ENCODE assay signal across 9 mouse cellular contexts in the genomic region with DNA sequence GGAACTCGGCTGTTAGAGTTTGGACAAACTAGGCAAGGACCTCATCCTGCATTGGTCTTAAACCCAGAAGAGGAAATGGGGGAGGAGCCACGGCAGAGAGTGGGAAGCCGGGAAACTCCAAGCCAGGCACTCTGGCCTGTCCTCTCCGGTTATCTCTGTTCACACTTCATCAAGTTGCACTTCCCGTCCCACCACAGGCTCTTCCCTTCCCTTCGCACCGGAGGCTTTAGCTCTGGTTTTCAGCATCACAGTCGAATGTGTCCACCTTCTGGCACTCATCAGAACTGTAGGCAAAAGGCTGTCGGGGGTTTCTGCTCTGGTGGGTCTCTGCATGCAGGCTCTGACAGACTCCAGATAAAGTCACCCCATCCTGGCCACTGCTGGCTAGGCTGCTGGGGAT. TPM values are rescaled to one million over a fixed set of nuclear protein-coding genes. Genes with fewer than 3 reads are reported as not detected.
A peak's percentile ranks its signal among the peaks of the same experiment; 100 is the strongest.
DNase-seq lines count a peak whose midpoint lies in the region; ATAC-seq and TF ChIP-seq lines count a peak whose summit lies in the region.
"Had no signal": no experiment of that assay in that cellular context is flagged by ENCODE, and none has a peak within 500 bp of the region (broad histone marks: within the 10 kb centered on the region; RNA-seq: fewer than 3 reads in every experiment).

No protein-coding gene starts in this region.

- WGBS in forebrain, postnatal 0 days, result 21% methylated on average over 9 of the region's 9 CpGs
- 20% methylated on average over 9 of the region's 9 CpGs for WGBS in forebrain, embryonic 10.5 days
- WGBS in heart, adult 2 months, result 3% methylated on average over 9 of the region's 9 CpGs
- WGBS in liver, adult 2 months, result 36% methylated on average over 9 of the region's 9 CpGs
- WGBS in stomach, postnatal 0 days, result 14% methylated on average over 9 of the region's 9 CpGs

- no peak overlapping the region for H3K27ac ChIP-seq in forebrain, postnatal 0 days (ENCODE audit: low read depth, low read length)
- no peak overlapping the region for H3K27ac ChIP-seq in forebrain, embryonic 10.5 days
- H3K27ac ChIP-seq in CH12.LX (ENCODE audit: insufficient read depth, low read depth), result no peak overlapping the region
- no peak overlapping the region for H3K27ac ChIP-seq in heart, adult 2 months
- no peak overlapping the region for H3K27ac ChIP-seq in liver, adult 2 months (replicated peaks; ENCODE audit: insufficient read depth, low read depth, low read length)
- H3K27ac ChIP-seq in stomach, postnatal 0 days (replicated peaks), result no peak overlapping the region
- H3K27ac ChIP-seq: stomach, embryonic 15.5 days had no signal

- in situ Hi-C loops in CH12.LX (cut with MboI; ENCODE audit: low pct_ligation_motif_present, low pct_unique_long_range_greater_than_20kb, low sequenced_read_pairs), result loop anchor here (5.0 kb wide), 1 partner anchor 94 kb away; the partner anchor contains the start of gene Zscan20

- ATAC-seq in forebrain, postnatal 0 days, result peak; percentile 42
- no peak for ATAC-seq in stomach, postnatal 0 days (ENCODE audit: low FRiP score, low TSS enrichment)

- peak; percentile 87 for TF ChIP-seq RAD21 in CH12.LX (IDR thresholded peaks at IDR 0.05; ENCODE audit: low read depth, low read length)

- no peaks in the 10 kb centered on the region for H3K79me2 ChIP-seq in CH12.LX (replicated peaks; ENCODE audit: control insufficient read depth, extremely low read depth, insufficient read depth, poor library complexity, severe bottlenecking)
- H3K79me2 ChIP-seq in heart, adult 2 months (replicated peaks; ENCODE audit: control insufficient read depth, insufficient read depth, low read length), result no peaks in the 10 kb centered on the region
- no peaks in the 10 kb centered on the region for H3K79me2 ChIP-seq in liver, adult 2 months (ENCODE audit: control insufficient read depth, insufficient read depth, low read length)

- no peak overlapping the region for H3K4me3 ChIP-seq in forebrain, postnatal 0 days (ENCODE audit: low read depth, low read length)
- no peak overlapping the region for H3K4me3 ChIP-seq in forebrain, embryonic 10.5 days
- no peak overlapping the region for H3K4me3 ChIP-seq in CH12.LX (replicated peaks in 1 of 3; ENCODE audit: low read depth in 2 of 3, low read length in 2 of 3, poor library complexity in 1 of 3)
- H3K4me3 ChIP-seq in heart, adult 2 months, result no peak overlapping the region
- no peak overlapping the region for H3K4me3 ChIP-seq in liver, adult 2 months (ENCODE audit: insufficient read depth, low read depth, low read length)
- H3K4me3 ChIP-seq in stomach, postnatal 0 days (ENCODE audit: low read depth, low read length), result no peak overlapping the region
- H3K4me3 ChIP-seq: stomach, embryonic 15.5 days had no signal

- TF ChIP-seq CTCF in forebrain, postnatal 0 days (IDR thresholded peaks at IDR 0.05; ENCODE audit: low read depth), result peak; percentile 74
- TF ChIP-seq CTCF in CH12.LX (conservative IDR thresholded peaks at IDR 0.05 in 1 of 2, IDR thresholded peaks at IDR 0.05 in 1 of 2; ENCODE audit: low read depth in 2 of 2, low read length in 2 of 2), result peak; percentile 23 to 82; a peak in 2 of 4 replicates
- peak; percentile 48 for TF ChIP-seq CTCF in heart, adult 2 months (IDR thresholded peaks at IDR 0.05)
- TF ChIP-seq CTCF in liver, adult 2 months (IDR thresholded peaks at IDR 0.05; ENCODE audit: low read depth, low read length), result peak; percentile 44
- peak; percentile 76 for TF ChIP-seq CTCF in stomach, postnatal 0 days (IDR thresholded peaks at IDR 0.05; ENCODE audit: low read depth)

- peak; percentile 58 for DNase-seq in forebrain, postnatal 0 days
- DNase-seq in forebrain, embryonic 10.5 days (ENCODE audit: extremely low spot score, low spot score), result no peak
- DNase-seq in CH12.LX (ENCODE audit: extremely low read depth), result peak; percentile 81
- DNase-seq in heart, adult 2 months, result peak in 1 of 2 experiments; percentile 53
- DNase-seq in liver, adult 2 months (ENCODE audit: extremely low read depth, low read depth, low spot score), result peak; percentile 45
- no peak for DNase-seq in stomach, postnatal 0 days (ENCODE audit: low spot score)
- DNase-seq in urinary bladder, postnatal 4 days (ENCODE audit: low spot score in 2 of 2), result no peak
- no peak for DNase-seq in left cerebral cortex, adult 18-20 months (ENCODE audit: low spot score in 2 of 2)

- intact Hi-C loops in heart, adult 2 months (cut with DNase I), result no loop called here

- peaks cover 30% of the 10 kb centered on the region for H3K36me3 ChIP-seq in forebrain, postnatal 0 days (ENCODE audit: insufficient read depth)
- H3K36me3 ChIP-seq in forebrain, embryonic 10.5 days (replicated peaks), result no peaks in the 10 kb centered on the region
- peaks cover 0 to 8% of the 10 kb centered on the region in 2 experiments for H3K36me3 ChIP-seq in CH12.LX (replicated peaks in 1 of 2; ENCODE audit: control insufficient read depth in 1 of 2, insufficient read depth in 1 of 2, low read length in 1 of 2)
- H3K36me3 ChIP-seq in heart, adult 2 months (ENCODE audit: control insufficient read depth, insufficient read depth, low read length), result no peaks in the 10 kb centered on the region
- no peaks in the 10 kb centered on the region for H3K36me3 ChIP-seq in liver, adult 2 months (ENCODE audit: control insufficient read depth, insufficient read depth, low read length)
- H3K36me3 ChIP-seq in stomach, postnatal 0 days (ENCODE audit: control insufficient read depth, insufficient read depth, low read length), result no peaks in the 10 kb centered on the region
- H3K36me3 ChIP-seq: stomach, embryonic 15.5 days had no signal

- H3K4me1 ChIP-seq in forebrain, postnatal 0 days (ENCODE audit: insufficient read depth), result no peaks in the 10 kb centered on the region; the same call in 1 of the 2 replicates
- peaks cover 40% of the 10 kb centered on the region for H3K4me1 ChIP-seq in forebrain, embryonic 10.5 days
- peaks cover 24 to 54% of the 10 kb centered on the region in 2 experiments for H3K4me1 ChIP-seq in CH12.LX (ENCODE audit: control insufficient read depth in 1 of 2, insufficient read depth in 2 of 2)
- H3K4me1 ChIP-seq in heart, adult 2 months (ENCODE audit: control insufficient read depth, insufficient read depth, low read length), result peaks cover 1% of the 10 kb centered on the region; the same call in 1 of the 2 replicates
- H3K4me1 ChIP-seq in liver, adult 2 months (ENCODE audit: control insufficient read depth, insufficient read depth, low read length), result no peaks in the 10 kb centered on the region
- H3K4me1 ChIP-seq in stomach, postnatal 0 days (replicated peaks; ENCODE audit: control insufficient read depth, insufficient read depth), result no peaks in the 10 kb centered on the region

- dilution Hi-C loops in CH12.LX (cut with MboI; ENCODE audit: extremely low pct_ligation_motif_present, extremely low pct_unique_long_range_greater_than_20kb, low sequenced_read_pairs), result no loop called here

- H3K4me2 ChIP-seq in forebrain, postnatal 0 days (ENCODE audit: low read depth), result no peak overlapping the region
- H3K4me2 ChIP-seq in CH12.LX (ENCODE audit: insufficient read depth, low read depth, poor library complexity, severe bottlenecking), result no peak overlapping the region
- no peak overlapping the region for H3K4me2 ChIP-seq in stomach, postnatal 0 days (replicated peaks; ENCODE audit: low read depth)
- H3K4me2 ChIP-seq: stomach, embryonic 15.5 days had no signal

- TF ChIP-seq EP300 in CH12.LX (IDR thresholded peaks at IDR 0.05; ENCODE audit: low read length), result no peak
- TF ChIP-seq EP300 in heart, adult 2 months (IDR thresholded peaks at IDR 0.05; ENCODE audit: insufficient read depth, low read depth, low read length), result 0 out of 2 replicates have a peak, but pooled peaks have one; percentile 11
- TF ChIP-seq EP300 in stomach, postnatal 0 days (optimal IDR thresholded peaks at IDR 0.05), result no peak

- H3K9ac ChIP-seq in forebrain, postnatal 0 days, result no peak overlapping the region
- H3K9ac ChIP-seq in CH12.LX (ENCODE audit: insufficient read depth, low read depth), result no peak overlapping the region
- H3K9ac ChIP-seq in heart, adult 2 months (ENCODE audit: low read depth, low read length), result no peak overlapping the region
- no peak overlapping the region for H3K9ac ChIP-seq in liver, adult 2 months (ENCODE audit: low read depth, low read length)
- no peak overlapping the region for H3K9ac ChIP-seq in stomach, postnatal 0 days (ENCODE audit: low read length)
- H3K9ac ChIP-seq: stomach, embryonic 15.5 days had no signal

- no peaks in the 10 kb centered on the region for H3K9me3 ChIP-seq in forebrain, postnatal 0 days (ENCODE audit: low read length)
- no peaks in the 10 kb centered on the region for H3K9me3 ChIP-seq in forebrain, embryonic 10.5 days
- H3K9me3 ChIP-seq in CH12.LX (replicated peaks; ENCODE audit: low read length), result no peaks in the 10 kb centered on the region
- no peaks in the 10 kb centered on the region for H3K9me3 ChIP-seq in stomach, postnatal 0 days (ENCODE audit: control insufficient read depth, low read length)
- H3K9me3 ChIP-seq: stomach, embryonic 15.5 days had no signal

- no peaks in the 10 kb centered on the region for H3K27me3 ChIP-seq in forebrain, postnatal 0 days (ENCODE audit: insufficient read depth, low read length)
- peaks cover 46% of the 10 kb centered on the region for H3K27me3 ChIP-seq in forebrain, embryonic 10.5 days (ENCODE audit: poor library complexity, severe bottlenecking)
- no peaks in the 10 kb centered on the region for H3K27me3 ChIP-seq in CH12.LX (replicated peaks)
- no peaks in the 10 kb centered on the region for H3K27me3 ChIP-seq in heart, adult 2 months (ENCODE audit: control insufficient read depth, insufficient read depth, low read length)
- H3K27me3 ChIP-seq in liver, adult 2 months (ENCODE audit: control insufficient read depth, insufficient read depth, low read length), result no peaks in the 10 kb centered on the region
- no peaks in the 10 kb centered on the region for H3K27me3 ChIP-seq in stomach, postnatal 0 days (ENCODE audit: control insufficient read depth, insufficient read depth, low read length)
- H3K27me3 ChIP-seq: stomach, embryonic 15.5 days had no signal

- TF ChIP-seq POLR2A in CH12.LX (IDR thresholded peaks at IDR 0.05; ENCODE audit: low read depth, low read length), result no peak
- TF ChIP-seq POLR2A in heart, adult 2 months (IDR thresholded peaks at IDR 0.05; ENCODE audit: insufficient read depth, low read depth, low read length), result no peak
- no peak for TF ChIP-seq POLR2A in liver, adult 2 months (IDR thresholded peaks at IDR 0.05; ENCODE audit: extremely low read depth, insufficient read depth, low read length)

RNA-seq across cellular contexts. Expression of gene A3galt2, which starts 48.5 kb away (rescaled TPM):
- total RNA-seq in forebrain, postnatal 0 days (2014; rRNA removed), result 0.52 and 0.92 TPM in 2 replicates
- polyA plus RNA-seq in forebrain, postnatal 0 days (2015; fragmentation: Nextera tagmentation; extraction: Ambion mirVana), result 0.05 and 0.16 TPM in 2 replicates
- polyA plus RNA-seq in forebrain, embryonic 10.5 days (2016; fragmentation: Nextera tagmentation; extraction: Ambion mirVana), result 0.07 and 0.17 TPM in 2 replicates
- total RNA-seq in CH12.LX (2012; rRNA removed) (0.04 TPM in 2 replicates), CH12.LX (2014; rRNA removed) (not detected in 2 replicates)
- 0.07 and 0.11 TPM in 2 replicates for polyA plus RNA-seq in CH12.LX (2012; ENCODE audit: insufficient read length, low read depth)
- under 1 TPM; 0.08 to 0.16 TPM for total RNA-seq in heart, adult 2 months (2021)
- 0.15 and 0.37 TPM in 2 replicates for polyA plus RNA-seq in heart, adult 2 months (2012; rRNA removed)
- total RNA-seq in liver, adult 2 months (2014; rRNA removed), result under 0.01 and 0.07 TPM in 2 replicates
- polyA plus RNA-seq in liver, adult 2 months (2012; rRNA removed), result 0.02 TPM in 1 of 2 replicates, not detected in the other
- polyA plus RNA-seq in stomach, postnatal 0 days (2015; fragmentation: Nextera tagmentation; extraction: Ambion mirVana), result 0.02 TPM in 1 of 2 replicates, not detected in the other
- under 1 TPM; 0.28 to 0.37 TPM for total RNA-seq in left cerebral cortex, adult 18-20 months (2021)

RNA-seq across cellular contexts. Expression of gene Phc2, which starts 52.1 kb away (rescaled TPM):
- 78.3 and 93.2 TPM in 2 replicates for total RNA-seq in forebrain, postnatal 0 days (2014; rRNA removed)
- polyA plus RNA-seq in forebrain, postnatal 0 days (2015; fragmentation: Nextera tagmentation; extraction: Ambion mirVana), result 52.4 and 56.3 TPM in 2 replicates
- 23.3 and 23.4 TPM in 2 replicates for polyA plus RNA-seq in forebrain, embryonic 10.5 days (2016; fragmentation: Nextera tagmentation; extraction: Ambion mirVana)
- 29.6 and 32.7 TPM in 2 replicates for total RNA-seq in CH12.LX (2012; rRNA removed)
- 23.5 and 24.1 TPM in 2 replicates for total RNA-seq in CH12.LX (2014; rRNA removed)
- 53.2 and 56.1 TPM in 2 replicates for polyA plus RNA-seq in CH12.LX (2012; ENCODE audit: insufficient read length, low read depth)
- total RNA-seq in heart, adult 2 months (2021), result 10 to 100 TPM; 34.3 to 46.3 TPM
- 39.7 and 44.5 TPM in 2 replicates for polyA plus RNA-seq in heart, adult 2 months (2012; rRNA removed)
- total RNA-seq in liver, adult 2 months (2014; rRNA removed), result 7.7 and 12.6 TPM in 2 replicates
- 28.7 and 32.3 TPM in 2 replicates for polyA plus RNA-seq in liver, adult 2 months (2012; rRNA removed)
- 27.1 and 31.1 TPM in 2 replicates for polyA plus RNA-seq in stomach, postnatal 0 days (2015; fragmentation: Nextera tagmentation; extraction: Ambion mirVana)
- 10 to 100 TPM; 89.1 to 89.2 TPM for total RNA-seq in left cerebral cortex, adult 18-20 months (2021)

Comparison
In these comparisons a context has a peak if more than half of its experiments do, and no peak if none do; other contexts are left out.
1. DNase-seq: peak in forebrain, postnatal 0 days (single experiment), CH12.LX (single experiment) and liver, adult 2 months (single experiment); none in forebrain, embryonic 10.5 days (single experiment), stomach, postnatal 0 days (single experiment), urinary bladder, postnatal 4 days (0 of 2) and left cerebral cortex, adult 18-20 months (0 of 2).
2. Peak in every context shown above with its lines, with median percentiles within 50 percentile points of each other: CTCF ChIP-seq.